In genomic region chr4:116293296-116293695, GRCm38 (mm10) we compare ENCODE assay signal across 21 mouse cellular contexts.
DNase-seq lines count a peak whose midpoint lies in the region; ATAC-seq and TF ChIP-seq lines count a peak whose summit lies in the region.
"Had no signal": no experiment of that assay in that cellular context is flagged by ENCODE, and none has a peak within 500 bp of the region (broad histone marks: within the 10 kb centered on the region; RNA-seq: fewer than 3 reads in every experiment).

No protein-coding gene starts in this region.

- H3K36me3 ChIP-seq in ES-E14 (ENCODE audit: control insufficient read depth, insufficient read depth, low read length, poor library complexity, severe bottlenecking) = no peaks in the 10 kb centered on the region
- no peaks in the 10 kb centered on the region for H3K36me3 ChIP-seq in liver, embryonic 12.5 days
- H3K36me3 ChIP-seq in forebrain, embryonic 11.5 days (ENCODE audit: control insufficient read depth, insufficient read depth, low read length) = peaks cover 10% of the 10 kb centered on the region; the same call in 1 of the 2 replicates
- peaks cover 39% of the 10 kb centered on the region for H3K36me3 ChIP-seq in forebrain, postnatal 0 days (ENCODE audit: insufficient read depth)

- H3K4me1 ChIP-seq in ES-E14 (ENCODE audit: control insufficient read depth in 2 of 2, insufficient read depth in 2 of 2, low read length in 2 of 2, poor library complexity in 1 of 2) = no peaks in the 10 kb centered on the region
- no peaks in the 10 kb centered on the region for H3K4me1 ChIP-seq in liver, embryonic 12.5 days
- H3K4me1 ChIP-seq in forebrain, embryonic 11.5 days (replicated peaks; ENCODE audit: control insufficient read depth, insufficient read depth, low read length) = no peaks in the 10 kb centered on the region
- H3K4me1 ChIP-seq in forebrain, postnatal 0 days (ENCODE audit: insufficient read depth) = no peaks in the 10 kb centered on the region
- H3K4me1 ChIP-seq: embryonic facial prominence, embryonic 12.5 days; heart, embryonic 10.5 days; hindbrain, embryonic 15.5 days; lung, embryonic 15.5 days had no signal

- H3K4me2 ChIP-seq in liver, embryonic 12.5 days = no peak overlapping the region
- H3K4me2 ChIP-seq in forebrain, embryonic 11.5 days (ENCODE audit: low read depth, low read length, severe bottlenecking) = no peak overlapping the region
- H3K4me2 ChIP-seq in forebrain, postnatal 0 days (ENCODE audit: low read depth) = no peak overlapping the region
- H3K4me2 ChIP-seq: embryonic facial prominence, embryonic 12.5 days; hindbrain, embryonic 15.5 days; lung, embryonic 15.5 days had no signal

- in situ Hi-C loops in ES-E14 (cut with MboI; ENCODE audit: low sequenced_read_pairs in 2 of 2, unreplicated experiment in 2 of 2) = no loop called here

- no peaks in the 10 kb centered on the region for H3K27me3 ChIP-seq in liver, embryonic 12.5 days (replicated peaks)
- H3K27me3 ChIP-seq in forebrain, embryonic 11.5 days (ENCODE audit: control insufficient read depth, insufficient read depth, low read length) = no peaks in the 10 kb centered on the region
- no peaks in the 10 kb centered on the region for H3K27me3 ChIP-seq in forebrain, postnatal 0 days (ENCODE audit: insufficient read depth, low read length)
- H3K27me3 ChIP-seq: embryonic facial prominence, embryonic 12.5 days; hindbrain, embryonic 15.5 days; lung, embryonic 15.5 days; megakaryocyte, embryonic 14.5 days; Patski had no signal

- no peak for TF ChIP-seq CTCF in forebrain, postnatal 0 days (IDR thresholded peaks at IDR 0.05; ENCODE audit: low read depth)

- ATAC-seq in liver, embryonic 12.5 days = peak; percentile 68
- ATAC-seq in forebrain, embryonic 11.5 days (replicated peaks; ENCODE audit: low FRiP score) = no peak
- no peak for ATAC-seq in forebrain, postnatal 0 days
- ATAC-seq: midbrain, embryonic 16.5 days; Patski had no signal

- H3K9me3 ChIP-seq in ES-E14 (ENCODE audit: control insufficient read depth, insufficient read depth, low read depth, low read length) = no peaks in the 10 kb centered on the region
- no peaks in the 10 kb centered on the region for H3K9me3 ChIP-seq in liver, embryonic 12.5 days (replicated peaks)
- H3K9me3 ChIP-seq in forebrain, embryonic 11.5 days (ENCODE audit: control insufficient read depth, low read length) = no peaks in the 10 kb centered on the region
- H3K9me3 ChIP-seq in forebrain, postnatal 0 days (ENCODE audit: low read length) = no peaks in the 10 kb centered on the region
- H3K9me3 ChIP-seq: embryonic facial prominence, embryonic 12.5 days; heart, embryonic 10.5 days; hindbrain, embryonic 15.5 days; lung, embryonic 15.5 days; megakaryocyte, embryonic 14.5 days had no signal

- H3K27ac ChIP-seq in ES-E14 (ENCODE audit: insufficient read depth, low read depth, low read length, poor library complexity, severe bottlenecking) = no peak overlapping the region
- H3K27ac ChIP-seq in liver, embryonic 12.5 days = no peak overlapping the region
- H3K27ac ChIP-seq in forebrain, embryonic 11.5 days (ENCODE audit: low read depth, low read length) = no peak overlapping the region
- no peak overlapping the region for H3K27ac ChIP-seq in forebrain, postnatal 0 days (ENCODE audit: low read depth, low read length)
- H3K27ac ChIP-seq: embryonic facial prominence, embryonic 12.5 days; heart, embryonic 10.5 days; hindbrain, embryonic 15.5 days; lung, embryonic 15.5 days had no signal

- DNase-seq in B cell, adult 2 months = peak; percentile 8 to 20
- DNase-seq in ES-E14 (ENCODE audit: low read depth, low spot score) = peak; percentile 30
- DNase-seq in c-Kit-positive CD71-positive TER-119-positive erythroid progenitor cells, embryonic 14.5 days (ENCODE audit: low spot score) = peak; percentile 53
- DNase-seq in forebrain, embryonic 11.5 days (ENCODE audit: low spot score) = no peak
- DNase-seq in forebrain, postnatal 0 days = no peak
- no peak for DNase-seq in layer of hippocampus, adult 9-10 months (ENCODE audit: low spot score)
- DNase-seq: adrenal gland, postnatal 36 days; cerebellum, postnatal 25 days; gastrocnemius, postnatal 25 days; heart, postnatal 10 days; kidney, adult 18-20 months; kidney, postnatal 25 days; layer of hippocampus, adult 9-11 months had no signal

- 67% methylated on average over 12 of the region's 12 CpGs for WGBS in liver, embryonic 12.5 days (ENCODE audit: insufficient replicate concordance)
- WGBS in forebrain, embryonic 11.5 days = 84% methylated on average over 12 of the region's 12 CpGs
- 89% methylated on average over 12 of the region's 12 CpGs for WGBS in forebrain, postnatal 0 days

- no peak overlapping the region for H3K9ac ChIP-seq in ES-E14 (ENCODE audit: insufficient read depth, low read depth, low read length, poor library complexity, severe bottlenecking)
- no peak overlapping the region for H3K9ac ChIP-seq in liver, embryonic 12.5 days
- H3K9ac ChIP-seq in forebrain, embryonic 11.5 days (ENCODE audit: low read length) = no peak overlapping the region
- H3K9ac ChIP-seq in forebrain, postnatal 0 days = no peak overlapping the region
- H3K9ac ChIP-seq: embryonic facial prominence, embryonic 12.5 days; hindbrain, embryonic 15.5 days; lung, embryonic 15.5 days had no signal

- H3K4me3 ChIP-seq in ES-E14 (ENCODE audit: insufficient read depth in 1 of 2, low read depth in 1 of 2, low read length in 2 of 2, poor library complexity in 1 of 2, severe bottlenecking in 1 of 2) = no peak overlapping the region
- H3K4me3 ChIP-seq in liver, embryonic 12.5 days = no peak overlapping the region
- no peak overlapping the region for H3K4me3 ChIP-seq in forebrain, embryonic 11.5 days (ENCODE audit: low read depth, low read length)
- no peak overlapping the region for H3K4me3 ChIP-seq in forebrain, postnatal 0 days (ENCODE audit: low read depth, low read length)
- H3K4me3 ChIP-seq: embryonic facial prominence, embryonic 12.5 days; heart, embryonic 10.5 days; hindbrain, embryonic 15.5 days; lung, embryonic 15.5 days; megakaryocyte, embryonic 14.5 days had no signal

TF ChIP-seq in ES-E14, 5 proteins besides CTCF, POLR2A, EP300 and RAD21:
- TF ChIP-seq ZC3H11A (IDR thresholded peaks at IDR 0.05; ENCODE audit: borderline replicate concordance, low read depth, low read length) (no peak), ZNF384 (IDR thresholded peaks at IDR 0.05; ENCODE audit: low read depth, low read length) (no peak), HCFC1 (IDR thresholded peaks at IDR 0.05; ENCODE audit: borderline replicate concordance, insufficient read depth, low read length) (no peak), CHD2 (IDR thresholded peaks at IDR 0.05; ENCODE audit: low read depth, low read length) (no peak), MAFK (IDR thresholded peaks at IDR 0.05; ENCODE audit: insufficient read depth, low read depth, low read length) (no peak)

Comparison
In these comparisons a context has a peak if more than half of its experiments do, and no peak if none do; other contexts are left out.
1. DNase-seq: peak in B cell, adult 2 months (2 of 2), ES-E14 (single experiment) and c-Kit-positive CD71-positive TER-119-positive erythroid progenitor cells, embryonic 14.5 days (single experiment); none in forebrain, embryonic 11.5 days (single experiment), forebrain, postnatal 0 days (single experiment) and layer of hippocampus, adult 9-10 months (single experiment).